Mouse (Mus musculus) retina, embryonic 14.5 days (tissue): ENCODE results near the gene Ndufv3.
A peak's percentile ranks its signal among the peaks of the same experiment; 100 is the strongest.

Experiments
- DNase-seq: peaks from one replicate; pipeline ENCODE4 v3.0.0-alpha.2; 2015; ENCODE audit warnings: low spot score

The Ndufv3 gene

GRCm38 (mm10) chr17:31557124-31557880 is 37.4 kb downstream of the Ndufv3 start:
- DNase-seq: no peak

- no peak for DNase-seq
Measured at GRCm38 (mm10) chr17:31557947-31558542, 38.1 kb downstream of the Ndufv3 start.

- DNase-seq: no peak
Measured at GRCm38 (mm10) chr17:31559021-31559789, 39.3 kb downstream of the Ndufv3 start.

GRCm38 (mm10) chr17:31563632-31564014 is 43.7 kb downstream of the Ndufv3 start:
- DNase-seq: no peak

- DNase-seq: peak; percentile 100
Measured at GRCm38 (mm10) chr17:31564015-31564857, 44.3 kb downstream of the Ndufv3 start, which contains the start of gene Pknox1. Gene Pknox1 (plus strand): TSS chr17:31564734.

- DNase-seq: no peak
Measured at GRCm38 (mm10) chr17:31564858-31565140, 44.9 kb downstream of the Ndufv3 start.

GRCm38 (mm10) chr17:31565141-31566056 is 45.5 kb downstream of the Ndufv3 start:
- DNase-seq: peak; percentile 80

GRCm38 (mm10) chr17:31566276-31566675 is 46.4 kb downstream of the Ndufv3 start:
- no peak for DNase-seq

GRCm38 (mm10) chr17:31569756-31570155 is 49.8 kb downstream of the Ndufv3 start:
- no peak for DNase-seq

- DNase-seq: no peak
Measured at GRCm38 (mm10) chr17:31570321-31570925, 50.5 kb downstream of the Ndufv3 start.

- no peak for DNase-seq
Measured at GRCm38 (mm10) chr17:31571689-31572088, 51.8 kb downstream of the Ndufv3 start.

GRCm38 (mm10) chr17:31574662-31575061 is 54.7 kb downstream of the Ndufv3 start:
- DNase-seq: no peak

- no peak for DNase-seq
Measured at GRCm38 (mm10) chr17:31576394-31577175, 56.7 kb downstream of the Ndufv3 start.

- DNase-seq: no peak
Measured at GRCm38 (mm10) chr17:31580344-31580743, 60.4 kb downstream of the Ndufv3 start.
